Mouse (Mus musculus) layer of hippocampus, postnatal 14 days (tissue): Measurements from ENCODE around the gene 9630041A04Rik. TPM values are rescaled to one million over a fixed set of nuclear protein-coding genes. Genes with fewer than 3 reads are reported as not detected.

Experiments
- DNase-seq, 2 experiments: peaks; one replicate each; pipeline ENCODE4 v3.0.0; 2021 to 2022; ENCODE audit warnings: low spot score in 2 of 2, mixed read lengths in 1 of 2
- total RNA-seq, 2 experiments: library from RNA; stranded (reverse); gene quantifications; 2 replicates each; pipeline ENCODE4 v1.2.3; 2021

9630041A04Rik gene
- total RNA-seq, 2 experiments from 2014 or later: not detected

DNA sequence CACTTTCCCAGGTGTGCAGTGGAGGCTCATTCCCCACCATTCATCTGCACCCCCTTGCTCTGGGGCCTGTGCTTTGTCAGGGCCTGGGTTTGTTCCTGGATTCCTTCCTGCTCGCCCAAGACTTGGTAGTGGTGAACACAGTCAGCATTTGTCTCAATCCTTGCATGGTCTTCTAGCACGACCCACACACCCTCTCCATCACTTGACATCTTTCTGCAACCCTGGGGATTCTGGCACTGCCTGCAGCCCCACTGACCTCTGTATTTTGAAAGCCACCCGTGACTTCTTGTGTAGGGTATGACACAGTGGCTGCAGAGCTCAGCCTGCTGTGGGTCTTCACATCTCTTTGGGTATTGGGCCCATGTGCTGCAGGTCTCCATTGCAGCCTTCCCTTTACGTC is 57.1 kb downstream of the 9630041A04Rik start:
- DNase-seq: no peak

- no peak for DNase-seq
These were observed 57.7 kb downstream of the 9630041A04Rik start for GRCm38 (mm10) chr9:101919324-101919723.

DNA sequence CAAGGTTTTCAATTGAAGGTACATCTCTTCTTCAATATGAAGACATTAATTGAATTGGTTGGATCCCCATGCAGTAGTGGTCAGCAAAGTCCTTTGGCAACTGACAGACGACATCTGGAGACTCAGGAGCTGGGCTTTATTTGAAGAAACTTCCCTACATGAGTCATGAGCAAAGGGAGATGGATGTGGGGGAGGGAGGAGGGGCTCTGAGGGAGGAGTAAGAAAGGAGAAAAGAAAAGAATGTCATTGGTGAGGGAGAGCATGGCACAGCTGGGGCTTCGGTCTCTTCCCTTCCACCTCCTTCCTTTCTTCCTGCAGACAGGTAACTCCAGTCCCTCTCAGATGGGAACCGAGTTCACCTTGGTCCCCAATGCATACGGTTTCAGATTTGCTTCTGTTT is 61.2 kb downstream of the 9630041A04Rik start:
- no peak for DNase-seq

DNA sequence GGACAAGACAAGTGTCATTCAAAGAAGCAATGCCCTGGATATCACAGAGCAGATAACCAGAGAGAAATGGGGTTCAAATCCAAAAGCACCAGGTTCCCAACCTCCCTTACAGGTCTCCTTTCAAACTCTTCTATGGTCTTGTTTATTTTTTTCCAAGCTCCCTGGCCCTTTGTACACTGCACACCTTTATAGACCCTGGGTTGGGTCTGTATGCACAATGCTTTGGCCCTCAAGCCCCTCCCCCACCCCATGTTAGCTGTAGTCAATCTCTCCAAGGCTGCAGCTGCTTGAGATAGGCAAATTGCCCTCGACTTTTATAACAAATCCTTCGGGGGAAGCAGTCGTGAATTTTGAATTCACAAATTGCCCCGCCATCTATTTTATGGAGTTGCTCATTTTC is 63.2 kb downstream of the 9630041A04Rik start:
- DNase-seq: no peak

GRCm38 (mm10) chr9:101933946-101934573 is 72.4 kb downstream of the 9630041A04Rik start:
- DNase-seq: no peak

DNA sequence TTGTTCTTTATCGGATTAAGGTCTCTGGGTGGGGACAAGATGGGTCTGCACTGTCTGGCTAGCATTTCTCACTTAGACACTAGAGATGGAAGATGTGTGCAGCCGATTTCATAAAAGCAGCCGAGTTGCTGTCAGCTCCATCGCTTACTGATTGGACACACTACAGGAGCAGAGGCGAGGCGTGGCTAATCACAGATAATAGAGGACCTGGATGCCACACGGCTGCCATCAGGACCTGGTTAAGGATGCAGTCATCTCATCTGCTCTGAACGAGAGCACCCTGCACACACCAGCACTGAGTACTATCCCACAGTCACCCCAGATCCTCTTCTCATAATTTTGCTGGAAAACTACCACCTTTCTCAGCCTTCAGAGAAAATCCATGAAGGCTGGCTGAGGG is 73.2 kb downstream of the 9630041A04Rik start:
- DNase-seq: no peak

DNA sequence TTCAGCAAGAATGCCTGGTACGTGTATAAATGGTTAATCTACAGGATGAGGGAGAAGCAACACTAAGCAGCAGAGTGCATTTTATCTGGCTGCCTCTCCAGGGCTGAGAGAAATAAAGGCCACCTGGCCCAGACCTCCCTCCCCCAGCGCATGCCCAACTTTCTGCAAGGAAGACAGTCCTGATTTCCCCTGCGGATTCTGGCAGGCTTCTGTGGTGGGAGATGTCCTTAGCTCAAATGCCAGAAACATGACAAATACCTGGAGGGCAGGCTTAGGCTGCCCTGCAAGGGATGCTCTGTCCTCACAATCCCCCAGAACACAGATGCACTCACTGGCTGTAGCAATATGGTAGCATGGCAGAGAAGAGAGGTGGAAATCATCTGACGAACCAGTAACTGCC is 76.4 kb downstream of the 9630041A04Rik start:
- no peak for DNase-seq

DNA sequence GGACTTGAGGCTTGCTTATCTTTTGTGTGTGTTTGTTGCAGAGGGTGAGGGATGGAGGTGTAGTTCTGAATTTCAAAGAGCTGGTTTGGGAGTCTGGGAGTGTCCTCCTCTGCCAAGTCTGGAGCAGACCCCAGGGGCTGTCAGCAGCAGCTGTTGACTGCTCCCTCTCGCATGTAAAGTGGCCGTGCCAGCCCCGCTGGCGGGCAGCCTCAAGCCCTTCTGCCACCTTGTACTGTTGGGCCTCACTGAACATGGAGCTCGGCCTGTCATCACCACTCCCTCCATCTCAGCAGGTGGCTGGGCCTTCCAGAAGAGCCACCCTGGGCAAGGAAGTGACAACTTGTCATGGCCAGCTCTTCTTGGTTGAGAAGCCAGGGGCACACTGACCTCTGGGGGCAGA is 77.4 kb downstream of the 9630041A04Rik start:
- DNase-seq: peak; percentile 43 to 56

DNA sequence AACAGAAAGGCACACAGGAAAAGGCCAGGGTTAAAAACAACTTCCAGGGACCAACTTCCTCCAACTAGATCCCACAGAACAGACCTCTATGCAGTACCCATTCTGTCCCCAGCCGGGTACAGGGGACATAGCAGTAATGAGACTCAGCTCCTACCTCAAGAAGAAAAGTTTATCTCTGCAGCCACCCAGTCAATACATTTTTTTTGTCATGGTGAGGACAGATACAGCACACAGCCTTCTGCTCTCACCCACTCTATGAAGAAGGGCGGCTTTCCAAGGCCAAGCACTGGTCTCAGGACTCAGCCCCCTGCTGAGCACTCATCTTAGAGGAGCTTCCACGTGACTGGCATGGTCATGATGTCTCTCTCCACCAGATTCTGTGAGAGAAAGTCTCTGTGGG is 78.5 kb downstream of the 9630041A04Rik start:
- no peak for DNase-seq

GRCm38 (mm10) chr9:101942058-101942669 is 80.5 kb downstream of the 9630041A04Rik start:
- no peak for DNase-seq

DNA sequence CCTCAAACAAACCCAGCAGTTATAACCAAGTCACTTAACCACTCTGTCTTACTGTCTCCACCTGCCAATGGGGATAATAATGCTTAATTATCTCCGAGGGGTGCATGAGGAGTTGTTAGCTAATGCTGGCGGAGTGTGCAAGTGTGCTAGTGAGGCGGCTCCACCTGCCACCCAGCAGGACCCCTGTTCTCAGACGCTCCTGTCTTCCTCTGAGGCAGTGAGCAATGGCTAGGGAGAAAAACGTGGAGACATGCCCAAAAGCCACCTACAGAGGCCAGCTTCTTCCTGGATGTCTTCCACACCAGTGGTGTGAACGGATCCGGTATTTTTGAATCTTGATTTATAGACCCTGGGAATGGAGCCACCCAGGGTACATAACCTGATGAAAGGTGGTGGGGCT is 83.7 kb downstream of the 9630041A04Rik start:
- DNase-seq: no peak

DNA sequence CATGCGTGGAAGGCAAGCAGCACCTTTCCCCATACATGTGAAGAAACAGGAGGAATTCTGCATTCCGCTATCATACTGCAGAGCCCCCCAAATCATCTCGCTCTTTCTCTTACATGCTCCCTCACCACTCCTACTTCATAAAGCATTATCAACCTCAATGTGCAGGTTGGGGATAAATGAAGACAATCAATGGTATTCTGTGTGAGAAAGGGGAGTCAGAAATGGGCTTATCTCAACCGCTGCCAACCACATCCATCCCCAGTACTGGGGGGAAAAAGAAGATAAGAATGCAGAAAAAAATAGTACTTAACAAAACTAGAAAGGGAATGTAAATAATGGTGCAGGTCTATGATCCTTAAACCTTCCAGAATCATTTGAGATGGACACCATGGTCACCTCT is 84.2 kb downstream of the 9630041A04Rik start:
- DNase-seq: no peak

DNA sequence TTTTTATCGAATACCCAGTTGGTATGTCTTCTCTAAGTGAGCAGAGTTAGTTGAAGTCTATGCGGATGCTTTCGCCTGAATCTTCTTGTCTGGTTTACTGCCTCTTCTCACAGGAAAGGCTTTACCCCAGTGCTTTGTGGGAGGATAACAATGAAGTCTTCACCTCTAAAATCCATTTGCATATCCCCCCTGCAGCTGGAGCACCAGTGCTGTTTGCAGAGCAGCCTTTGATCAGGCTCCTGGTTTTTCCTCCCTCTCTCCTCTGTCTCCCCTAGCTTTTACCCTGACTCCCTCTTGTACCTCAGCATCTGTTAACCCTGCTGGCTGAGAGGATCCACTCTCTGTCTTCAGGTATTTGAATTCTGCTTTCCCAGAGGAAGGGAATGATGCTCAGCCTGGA is 88.5 kb downstream of the 9630041A04Rik start:
- DNase-seq: no peak

GRCm38 (mm10) chr9:101954529-101954928 is 92.9 kb downstream of the 9630041A04Rik start:
- no peak for DNase-seq

GRCm38 (mm10) chr9:101956228-101956627 is 94.6 kb downstream of the 9630041A04Rik start:
- no peak for DNase-seq

- DNase-seq: peak in 1 of 2 experiments; percentile 20
These were observed 110.2 kb downstream of the 9630041A04Rik start for GRCm38 (mm10) chr9:101971806-101972205.

GRCm38 (mm10) chr9:101972314-101972713 is 110.7 kb downstream of the 9630041A04Rik start:
- no peak for DNase-seq

DNA sequence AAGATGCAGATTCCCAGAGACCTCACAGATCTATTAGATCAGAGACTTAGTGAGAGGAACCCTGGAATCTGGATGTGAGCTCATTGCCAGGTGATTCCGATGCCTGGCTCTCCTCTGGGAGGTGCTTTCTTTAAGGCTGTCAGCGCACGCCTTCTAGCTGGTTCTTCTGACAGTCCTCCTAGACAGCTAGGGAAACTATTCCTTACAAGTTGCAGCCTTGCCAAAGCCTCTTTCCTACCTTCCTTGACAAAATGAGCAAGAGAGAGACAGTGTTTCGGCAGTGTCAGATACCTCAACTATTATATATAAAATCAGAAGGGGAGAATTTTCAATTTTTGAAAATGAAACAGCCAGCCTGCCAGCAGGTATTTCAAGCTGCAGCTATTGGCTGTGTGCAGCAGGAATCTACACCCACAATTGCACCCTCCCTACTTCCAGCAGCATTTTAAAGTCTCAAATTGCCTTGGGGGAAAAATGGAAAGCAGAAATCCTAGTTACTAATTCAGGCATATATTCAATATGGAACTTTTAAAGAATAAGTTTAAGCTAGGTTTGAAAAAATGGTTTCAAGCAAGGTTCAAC is 115.3 kb downstream of the 9630041A04Rik start:
- DNase-seq: no peak

GRCm38 (mm10) chr9:101981161-101981560 is 119.5 kb downstream of the 9630041A04Rik start:
- no peak for DNase-seq

DNA sequence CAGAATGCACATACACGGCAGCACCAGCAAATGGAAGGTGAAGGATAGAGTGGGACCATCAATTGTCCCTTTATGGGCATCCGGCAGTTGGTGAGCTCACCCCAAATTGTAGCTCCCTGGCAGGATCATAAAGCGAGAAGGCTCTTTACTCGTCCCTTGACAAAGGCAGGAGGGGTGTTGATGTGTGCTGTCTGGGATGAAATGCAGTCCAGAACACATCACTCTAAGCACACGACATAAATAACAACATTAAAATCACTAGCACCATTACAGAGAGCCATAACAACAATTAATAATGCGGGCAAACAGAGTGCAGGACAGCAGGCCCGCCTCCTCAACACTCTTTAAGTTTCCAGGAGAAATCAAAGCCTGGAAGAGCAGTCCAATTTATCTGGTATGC is 120.7 kb downstream of the 9630041A04Rik start:
- DNase-seq: no peak

DNA sequence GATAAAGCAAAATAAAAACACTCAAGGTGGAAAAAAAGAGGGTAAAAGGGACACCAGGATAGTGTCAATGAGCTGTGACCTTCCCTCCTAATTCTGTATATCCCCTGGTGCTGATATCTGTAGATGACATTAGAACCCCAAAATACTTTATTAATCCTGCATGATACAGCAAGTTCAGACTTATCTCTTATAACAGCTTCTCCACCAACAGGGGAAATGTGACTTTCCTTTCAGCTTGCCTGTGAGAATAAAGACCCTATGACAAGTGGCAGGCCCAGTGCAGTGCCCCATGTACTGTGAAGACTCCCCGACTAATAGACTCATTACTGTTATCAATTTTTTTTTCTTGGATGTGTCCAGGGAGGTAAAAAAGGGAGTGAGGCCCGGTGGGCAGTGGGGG is 125.3 kb downstream of the 9630041A04Rik start:
- no peak for DNase-seq

DNA sequence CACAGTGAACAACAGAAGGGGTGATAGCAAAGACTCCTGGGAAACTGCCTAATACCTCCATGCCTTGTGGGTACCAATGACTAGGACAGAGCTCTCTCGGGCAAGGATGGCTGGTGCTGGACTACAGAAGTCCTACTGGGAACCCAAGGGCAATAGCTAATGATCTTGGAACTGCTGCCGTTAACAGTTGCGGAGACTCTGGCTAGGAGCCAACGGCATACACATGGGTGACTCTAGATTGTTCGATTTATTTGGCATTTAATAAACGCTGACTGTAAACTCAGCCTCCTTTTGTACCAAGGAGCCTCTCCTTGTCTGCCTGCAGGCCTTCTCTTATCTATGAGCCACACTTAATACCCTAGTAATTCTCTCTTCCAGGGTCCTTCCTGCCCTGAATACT is 128.4 kb downstream of the 9630041A04Rik start:
- no peak for DNase-seq

- DNase-seq: peak in 1 of 2 experiments; percentile 54
These were observed 129.2 kb downstream of the 9630041A04Rik start for GRCm38 (mm10) chr9:101990836-101991235.
